Mouse (Mus musculus) WW6 (cell line): Measurements from ENCODE around the gene Tuba8.

Experiments
- DNase-seq: peaks from one replicate; pipeline ENCODE4 v3.0.0-alpha.2; 2013; ENCODE audit warnings: low read depth, low spot score

Tuba8 gene

GRCm38 (mm10) chr6:121194956-121195731 is 15.4 kb upstream of the Tuba8 start:
- DNase-seq: no peak

DNA sequence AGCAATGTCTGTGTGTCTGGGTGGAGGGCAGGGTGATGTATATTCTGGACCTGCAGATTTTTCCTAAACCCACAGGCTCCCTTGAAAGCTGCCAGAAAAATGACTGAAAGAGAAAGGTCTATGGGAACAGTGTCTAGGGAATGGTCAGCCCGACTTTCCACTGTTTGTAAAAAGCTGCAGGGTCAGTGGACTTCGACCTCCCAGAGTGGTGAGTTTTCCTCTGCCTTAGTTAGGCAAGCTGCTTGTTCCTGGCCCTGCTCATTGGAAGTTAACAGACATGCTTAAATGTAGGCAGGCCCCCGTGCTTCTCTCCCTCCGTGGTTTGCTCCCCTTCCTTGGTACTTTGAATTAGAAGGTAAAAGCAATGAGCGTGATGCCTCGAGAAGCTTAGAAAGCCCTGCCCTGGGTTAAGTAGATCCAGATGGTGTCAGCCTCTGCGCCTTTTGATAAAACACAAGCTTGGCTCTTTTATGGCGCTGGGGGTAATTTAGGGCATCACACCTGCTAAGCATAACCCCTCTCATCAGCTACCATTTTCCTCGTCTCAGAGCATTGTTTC is 12.6 kb upstream of the Tuba8 start:
- DNase-seq: no peak

DNA sequence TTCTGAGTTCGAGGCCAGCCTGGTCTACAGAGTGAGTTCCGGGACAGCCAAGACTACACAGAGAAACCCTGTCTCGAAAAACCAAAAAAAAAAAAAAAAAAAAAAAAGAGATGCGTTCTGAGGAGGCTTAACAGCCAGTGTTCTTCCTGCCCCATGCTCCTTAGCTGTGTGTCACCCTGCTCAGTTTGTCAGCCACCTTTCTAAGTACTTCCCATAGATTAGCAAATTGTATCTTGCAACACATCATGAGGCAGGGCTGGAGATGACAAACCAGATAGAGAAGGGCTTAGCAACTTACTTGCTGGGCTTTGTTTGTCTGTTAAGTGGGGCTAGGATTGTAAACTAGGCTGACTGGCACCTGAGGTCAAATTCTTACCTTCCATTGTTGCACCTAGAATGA is 10.0 kb upstream of the Tuba8 start:
- DNase-seq: no peak

GRCm38 (mm10) chr6:121202026-121202425 is 8.5 kb upstream of the Tuba8 start:
- DNase-seq: no peak

DNA sequence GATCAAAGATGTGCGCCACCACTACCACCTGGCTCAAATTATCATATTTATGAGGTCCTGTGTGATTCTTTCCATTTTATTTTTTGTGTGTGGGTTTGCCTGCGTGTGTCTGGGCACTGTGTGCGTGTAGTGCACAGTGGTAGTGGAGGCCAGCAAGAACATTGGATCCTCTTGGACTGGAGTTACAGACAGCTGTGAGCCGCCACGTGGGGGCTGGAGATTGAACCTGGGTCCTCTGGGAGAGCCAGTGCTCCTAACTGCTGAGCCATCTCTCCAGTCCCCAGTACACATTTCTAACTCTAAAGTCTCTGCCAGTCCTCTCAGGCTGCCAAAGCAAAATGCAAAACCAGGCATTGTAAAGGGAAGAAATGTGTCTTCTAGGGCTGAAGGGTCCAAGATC is 4.0 kb upstream of the Tuba8 start:
- DNase-seq: no peak

DNA sequence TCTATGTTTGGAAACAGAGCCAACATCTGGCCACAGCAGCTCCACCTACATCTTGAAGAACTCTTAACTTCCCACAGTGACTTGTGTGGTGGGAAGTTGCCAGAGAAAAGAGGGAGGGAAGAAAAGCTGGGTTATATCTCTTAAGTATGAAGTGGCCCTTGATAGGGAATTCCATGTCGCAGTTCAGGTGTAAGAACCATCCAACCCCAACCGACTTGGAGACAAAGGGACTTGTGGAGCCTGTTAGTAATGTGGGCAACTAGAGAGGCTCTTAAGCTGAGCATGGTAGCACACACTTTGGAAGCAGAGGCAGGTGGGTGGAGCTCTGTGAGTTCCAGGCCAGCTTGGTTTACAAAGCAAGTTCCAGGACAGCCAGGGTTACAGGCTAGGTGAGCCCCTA is 912 bp upstream of the Tuba8 start:
- no peak for DNase-seq

DNA sequence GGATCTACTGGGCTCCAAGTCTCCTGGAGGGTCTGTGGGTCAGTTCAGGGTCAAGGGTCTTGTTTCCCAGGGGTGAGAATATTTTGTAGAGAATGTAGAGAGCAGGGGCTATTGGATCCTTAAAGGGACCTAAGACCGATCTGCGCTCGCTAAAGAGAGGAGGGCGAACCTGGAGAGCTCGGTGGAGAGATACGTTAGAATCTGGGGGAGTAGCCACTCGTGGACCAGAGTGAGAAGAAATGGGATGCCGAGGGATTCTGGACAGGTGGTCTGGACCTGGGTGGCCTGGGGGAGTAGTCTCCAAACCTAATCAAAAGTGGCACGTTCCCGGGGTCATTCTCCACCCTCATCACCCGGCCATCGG is 412 bp downstream of the Tuba8 start:
- no peak for DNase-seq

- no peak for DNase-seq
Observed at GRCm38 (mm10) chr6:121211743-121212142, 1.2 kb downstream of the Tuba8 start.

GRCm38 (mm10) chr6:121212988-121213387 is 2.5 kb downstream of the Tuba8 start:
- no peak for DNase-seq

- no peak for DNase-seq
Observed at GRCm38 (mm10) chr6:121214221-121214620, 3.7 kb downstream of the Tuba8 start.

- no peak for DNase-seq
Observed at GRCm38 (mm10) chr6:121214667-121215330, 4.3 kb downstream of the Tuba8 start.

DNA sequence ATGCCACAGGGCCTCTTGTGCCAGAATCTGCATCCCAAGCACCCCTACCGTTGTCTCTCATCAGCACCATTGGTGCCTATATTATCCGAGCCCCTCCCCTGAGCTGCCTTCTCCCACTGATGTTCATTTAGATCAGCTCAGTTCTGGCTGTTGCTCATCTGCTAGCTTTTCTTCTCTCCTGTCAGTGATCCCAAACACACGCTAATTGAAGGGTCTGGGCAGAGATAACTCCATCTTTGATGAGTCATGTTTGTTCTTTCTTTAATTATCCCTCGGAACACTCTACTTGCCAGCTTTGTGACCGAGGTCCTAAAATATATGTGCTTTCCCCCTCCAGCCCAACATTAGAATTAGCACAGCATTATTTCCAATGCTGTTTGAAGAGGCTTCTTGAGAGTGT is 4.8 kb downstream of the Tuba8 start:
- no peak for DNase-seq

GRCm38 (mm10) chr6:121215896-121216295 is 5.4 kb downstream of the Tuba8 start:
- DNase-seq: no peak

DNA sequence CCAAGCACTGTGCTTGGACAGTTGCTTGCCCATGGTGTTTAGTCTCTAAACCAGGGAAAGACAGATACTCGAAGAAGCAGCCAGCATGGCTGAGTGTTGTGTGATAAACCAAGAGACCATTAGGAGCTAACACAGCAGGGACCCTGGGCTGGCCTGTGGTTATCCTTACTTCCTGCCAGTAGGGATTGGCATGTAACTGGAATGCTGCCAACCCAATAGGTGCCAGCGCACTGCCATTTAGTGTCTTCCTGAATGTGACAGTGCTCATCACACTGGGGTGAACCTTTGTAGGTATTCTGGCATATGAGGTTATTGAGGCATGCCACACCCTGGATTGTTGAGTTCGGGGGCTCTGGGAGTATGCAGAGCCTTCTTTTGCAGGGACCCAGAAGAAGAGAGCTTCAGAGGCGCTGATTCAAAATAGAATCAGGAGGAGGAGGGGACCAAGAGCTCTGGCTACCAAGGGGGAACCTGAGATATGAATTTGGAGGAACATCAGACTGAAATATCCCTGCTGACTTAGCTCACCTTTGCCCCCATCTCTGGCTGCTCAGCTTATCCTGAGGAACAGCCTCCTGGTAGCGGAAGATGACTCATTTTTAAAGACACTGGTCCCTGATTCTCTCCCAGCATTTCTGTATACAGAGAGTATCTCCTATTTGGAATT is 6.2 kb downstream of the Tuba8 start:
- no peak for DNase-seq

- DNase-seq: no peak
Observed at GRCm38 (mm10) chr6:121218002-121218401, 7.5 kb downstream of the Tuba8 start.

- DNase-seq: no peak
Observed at GRCm38 (mm10) chr6:121219406-121219805, 8.9 kb downstream of the Tuba8 start.

GRCm38 (mm10) chr6:121220181-121220580 is 9.7 kb downstream of the Tuba8 start:
- no peak for DNase-seq

DNA sequence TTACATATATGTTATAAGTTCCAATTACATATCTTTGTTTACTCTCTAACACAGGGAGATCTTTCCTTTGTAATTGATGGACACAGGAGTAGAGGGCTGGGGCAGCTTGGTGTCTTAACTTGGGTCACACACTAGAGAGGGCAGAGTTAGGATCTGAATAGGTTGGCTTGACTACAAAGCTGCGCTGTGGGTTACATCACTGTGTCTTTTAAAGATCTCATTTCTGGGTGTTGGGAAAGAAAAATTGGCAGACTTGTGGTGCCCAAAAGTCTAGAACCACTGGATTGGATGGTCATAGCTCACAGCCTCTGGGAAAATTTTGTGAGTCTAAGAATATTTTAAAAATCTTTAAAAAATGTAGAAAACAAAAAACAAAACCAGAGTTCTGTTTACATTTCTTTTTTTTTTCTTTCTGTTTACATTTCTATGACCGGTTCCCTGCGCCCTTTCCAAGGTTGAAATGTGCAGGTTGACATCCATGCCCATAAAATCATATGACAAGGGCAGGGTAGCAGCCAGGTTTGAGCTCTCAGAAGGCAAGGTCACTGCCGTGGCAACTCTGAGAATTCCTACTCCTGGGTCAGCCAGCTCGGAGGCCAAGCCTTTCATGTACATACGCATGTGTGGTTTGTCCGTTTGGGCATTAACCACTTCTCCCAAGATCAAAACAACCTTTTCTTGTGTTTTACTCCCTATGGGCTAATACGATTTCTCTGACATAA is 11.5 kb downstream of the Tuba8 start:
- no peak for DNase-seq

DNA sequence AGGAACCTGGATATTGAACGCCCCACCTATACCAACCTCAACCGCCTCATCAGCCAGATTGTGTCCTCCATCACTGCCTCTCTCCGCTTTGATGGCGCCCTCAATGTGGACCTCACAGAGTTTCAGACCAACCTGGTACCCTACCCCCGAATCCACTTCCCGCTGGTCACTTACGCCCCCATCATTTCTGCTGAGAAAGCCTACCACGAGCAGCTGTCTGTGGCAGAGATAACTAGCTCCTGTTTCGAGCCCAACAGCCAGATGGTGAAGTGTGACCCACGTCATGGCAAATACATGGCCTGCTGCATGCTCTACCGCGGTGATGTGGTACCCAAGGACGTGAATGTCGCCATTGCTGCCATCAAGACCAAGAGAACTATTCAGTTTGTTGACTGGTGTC is 12.5 kb downstream of the Tuba8 start:
- DNase-seq: no peak

DNA sequence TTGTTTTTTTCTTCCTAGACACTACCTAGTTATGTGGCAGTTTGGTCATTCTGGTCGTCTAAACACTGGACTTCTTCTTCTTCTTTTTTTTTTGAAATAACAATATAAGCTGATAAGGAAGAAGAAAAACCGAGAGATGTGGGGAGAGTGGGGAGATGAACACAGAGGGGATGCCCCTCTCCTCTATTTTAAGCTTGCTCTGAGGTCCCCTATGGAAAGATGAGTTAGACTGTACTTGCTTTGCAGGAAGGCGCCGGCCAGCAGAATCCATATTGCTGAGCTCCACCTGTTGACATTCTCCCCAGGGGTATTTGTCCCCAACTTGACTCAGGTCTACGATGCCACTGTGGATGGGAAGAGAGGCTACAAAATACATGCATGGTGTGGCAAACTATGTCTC is 13.6 kb downstream of the Tuba8 start:
- no peak for DNase-seq

GRCm38 (mm10) chr6:121224993-121225392 is 14.5 kb downstream of the Tuba8 start:
- DNase-seq: no peak

- no peak for DNase-seq
Observed at GRCm38 (mm10) chr6:121226043-121226442, 15.5 kb downstream of the Tuba8 start.
